Mouse (Mus musculus): Measurements from ENCODE around the gene Prss34. TPM values are rescaled to one million over a fixed set of nuclear protein-coding genes. Genes with fewer than 3 reads are reported as not detected.

Prss34 gene
- polyA plus RNA-seq, 1 experiment from 2014 or later = not detected

DNA sequence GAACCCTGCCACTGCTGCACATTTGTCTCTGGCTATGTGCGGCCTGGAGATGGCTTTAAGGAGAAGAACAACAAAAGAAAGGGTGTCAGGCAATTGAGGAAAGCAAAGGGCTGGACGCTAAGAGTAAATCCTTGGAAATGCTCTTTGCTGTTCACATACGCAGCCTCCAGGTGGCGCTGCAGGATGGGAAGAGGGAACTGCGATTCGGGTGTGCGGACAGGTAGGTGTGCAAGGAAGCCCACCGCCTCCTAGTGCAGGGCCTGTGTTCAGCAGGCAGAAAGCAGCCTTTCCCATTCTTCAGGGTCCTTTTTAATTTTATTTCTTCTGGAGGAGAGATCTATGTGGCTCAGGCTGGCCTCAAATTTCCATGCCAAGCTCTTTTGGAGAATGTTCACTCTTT is 35.7 kb downstream of the Prss34 start:
- H3K9me3 ChIP-seq (replicated peaks) = no peaks in the 10 kb centered on the region
- WGBS = 4% methylated on average over 8 of the region's 8 CpGs
- H3K36me3 ChIP-seq = no peaks in the 10 kb centered on the region
- H3K4me3 ChIP-seq = no peak overlapping the region
- peaks cover 4% of the 10 kb centered on the region; the same call in 1 of the 2 replicates for H3K4me1 ChIP-seq
- H3K27me3 ChIP-seq (ENCODE audit: low read depth, poor library complexity, severe bottlenecking) = peaks cover 9% of the 10 kb centered on the region; the same call in 1 of the 2 replicates
- H3K27ac ChIP-seq = no peak overlapping the region
- DNase-seq (ENCODE audit: low spot score) = peak; percentile 86

DNA sequence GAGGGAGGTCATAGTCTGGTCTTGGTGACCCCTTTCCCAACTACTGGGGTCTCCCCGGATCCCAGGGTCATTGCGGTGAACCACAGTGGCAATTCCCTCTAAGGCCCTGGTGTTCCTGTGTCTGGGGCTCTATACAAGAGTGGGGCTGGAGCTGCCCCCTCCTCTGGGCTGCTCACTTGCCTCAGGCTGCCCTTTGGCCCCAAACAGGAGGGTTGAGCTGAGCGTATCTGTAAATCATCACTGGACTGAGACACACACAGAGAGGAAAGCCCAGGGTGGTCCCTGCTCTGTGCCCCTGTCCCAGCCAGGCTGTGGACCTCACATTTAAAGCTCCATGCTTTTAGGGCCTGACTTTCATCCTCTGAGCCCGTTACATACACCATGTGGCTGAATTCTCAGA is 40.0 kb downstream of the Prss34 start:
- no peak for DNase-seq (ENCODE audit: low spot score)
- WGBS = 82% methylated on average over 4 of the region's 4 CpGs
- H3K36me3 ChIP-seq = no peaks in the 10 kb centered on the region
- no peak overlapping the region for H3K4me3 ChIP-seq
- H3K9me3 ChIP-seq (replicated peaks) = no peaks in the 10 kb centered on the region
- H3K27ac ChIP-seq = no peak overlapping the region
- H3K4me1 ChIP-seq = peaks cover 4% of the 10 kb centered on the region; the same call in 1 of the 2 replicates
- peaks cover 6% of the 10 kb centered on the region; the same call in 1 of the 2 replicates for H3K27me3 ChIP-seq (ENCODE audit: low read depth, poor library complexity, severe bottlenecking)

DNA sequence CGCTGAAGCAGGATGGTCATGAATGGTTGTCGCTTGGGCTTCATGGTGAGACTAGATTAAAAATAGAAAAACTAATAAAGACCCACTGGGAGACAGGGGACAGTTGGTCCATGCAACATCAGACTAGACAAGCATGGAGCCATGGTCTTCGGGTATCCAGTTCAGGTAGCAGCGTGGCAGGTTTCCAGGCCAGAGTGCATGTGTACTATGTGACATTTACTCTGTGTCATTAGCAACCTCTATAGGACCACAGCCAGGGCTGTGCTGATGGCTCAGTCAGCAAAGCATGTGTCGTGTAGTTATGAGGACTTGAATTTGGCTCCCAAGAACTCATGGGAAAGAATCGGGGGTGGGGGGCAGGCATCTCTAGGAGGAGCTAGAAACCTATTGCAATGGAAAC is 41.8 kb downstream of the Prss34 start:
- no peak for DNase-seq (ENCODE audit: low spot score)
- Histone ChIP-seq H3K36me3 (no peaks in the 10 kb centered on the region), H3K4me1 (peaks cover 4% of the 10 kb centered on the region; the same call in 1 of the 2 replicates), H3K27me3 (ENCODE audit: low read depth, poor library complexity, severe bottlenecking) (no peaks in the 10 kb centered on the region), H3K9me3 (replicated peaks) (no peaks in the 10 kb centered on the region), H3K4me3 (no peak overlapping the region), H3K27ac (no peak overlapping the region)
- 92% methylated on average over 6 of the region's 6 CpGs for WGBS

DNA sequence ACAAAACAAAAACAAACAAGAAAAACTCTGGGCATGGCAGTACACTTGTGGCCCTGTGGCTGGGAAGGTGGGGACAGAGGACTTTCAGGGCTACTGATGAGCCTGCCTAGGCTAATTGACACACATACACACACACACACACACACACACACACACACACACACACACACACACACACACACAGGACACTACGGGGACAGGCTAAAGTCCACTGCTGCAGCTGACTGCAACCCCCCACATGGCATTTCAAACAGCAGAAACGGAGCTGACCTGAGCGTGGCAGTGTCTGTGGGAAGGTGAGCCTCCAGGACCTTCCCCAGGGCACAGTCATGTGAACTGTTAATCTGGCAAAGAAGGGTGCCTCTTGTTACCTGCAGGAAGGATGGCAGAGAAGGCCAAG is 43.3 kb downstream of the Prss34 start:
- 64% methylated on average over 3 of the region's 3 CpGs for WGBS
- H3K9me3 ChIP-seq (replicated peaks) = no peaks in the 10 kb centered on the region
- peaks cover 4% of the 10 kb centered on the region; the same call in 1 of the 2 replicates for H3K4me1 ChIP-seq

DNA sequence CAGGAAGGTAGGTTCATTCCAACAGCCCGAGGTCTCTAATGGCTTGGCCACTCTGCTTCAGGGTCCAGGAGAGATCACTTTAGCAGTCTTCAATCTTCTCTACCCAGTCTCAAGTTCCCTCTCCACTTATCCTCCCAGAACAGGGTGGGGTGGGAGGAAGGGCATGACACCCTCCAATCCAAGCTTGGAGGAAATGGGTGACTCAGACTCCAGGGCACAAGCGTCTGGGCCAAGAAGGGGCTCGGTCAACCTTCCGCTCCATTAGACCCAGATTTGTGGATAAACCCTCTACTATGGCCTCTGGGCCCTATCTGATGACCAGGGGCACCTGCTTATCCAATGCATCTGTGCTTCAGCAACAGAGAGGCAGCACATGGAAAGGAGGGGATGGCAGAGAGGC is 47.3 kb downstream of the Prss34 start, which contains the start of gene Tpsab1:
Gene Tpsab1, minus strand, starts transcription at position 101 of the 400 bp plus-strand sequence.
- WGBS = 91% methylated on average over 4 of the region's 4 CpGs
- H3K27me3 ChIP-seq (ENCODE audit: low read depth, poor library complexity, severe bottlenecking) = no peaks in the 10 kb centered on the region
- H3K4me1 ChIP-seq = no peaks in the 10 kb centered on the region
- H3K4me3 ChIP-seq = no peak within 1 kb of the TSS
- no peak within 1 kb of the TSS for H3K27ac ChIP-seq
- no peak for DNase-seq (ENCODE audit: low spot score)
- no peaks in the 10 kb centered on the region for H3K9me3 ChIP-seq (replicated peaks)
- H3K36me3 ChIP-seq = no peaks in the 10 kb centered on the region

More for the DNA sequence above, 43.3 kb downstream of the Prss34 start:
- Histone ChIP-seq H3K36me3 (no peaks in the 10 kb centered on the region), H3K4me3 (no peak overlapping the region), H3K27me3 (ENCODE audit: low read depth, poor library complexity, severe bottlenecking) (no peaks in the 10 kb centered on the region), H3K27ac (no peak overlapping the region)
- no peak for DNase-seq (ENCODE audit: low spot score)

Other genes with a start within 250 kb of the Prss34 start
- gene Tmem204, start 214.8 kb upstream of the Prss34 start, polyA plus RNA-seq (2016; fragmentation: Nextera tagmentation; extraction: Ambion mirVana) = 11.3 and 15.3 TPM in 2 replicates
- 60.6 and 60.7 TPM in 2 replicates for gene Telo2, start 182.4 kb upstream of the Prss34 start, polyA plus RNA-seq (2016; fragmentation: Nextera tagmentation; extraction: Ambion mirVana)
- gene Ptx4, start 177.6 kb upstream of the Prss34 start, polyA plus RNA-seq (2016; fragmentation: Nextera tagmentation; extraction: Ambion mirVana) = 0.18 and 0.23 TPM in 2 replicates
- gene Clcn7, start 165.0 kb upstream of the Prss34 start, polyA plus RNA-seq (2016; fragmentation: Nextera tagmentation; extraction: Ambion mirVana) = 21.3 and 26.5 TPM in 2 replicates
- gene Ccdc154, start 135.9 kb upstream of the Prss34 start, polyA plus RNA-seq (2016; fragmentation: Nextera tagmentation; extraction: Ambion mirVana) = not detected in 2 replicates
- not detected in 2 replicates for gene Gm38655, start 122.9 kb upstream of the Prss34 start, polyA plus RNA-seq (2016; fragmentation: Nextera tagmentation; extraction: Ambion mirVana)
- gene BC003965, start 113.8 kb upstream of the Prss34 start, polyA plus RNA-seq (2016; fragmentation: Nextera tagmentation; extraction: Ambion mirVana) = 36.0 and 38.5 TPM in 2 replicates
- 9.1 and 10.0 TPM in 2 replicates for gene Unkl, start 110.0 kb upstream of the Prss34 start, polyA plus RNA-seq (2016; fragmentation: Nextera tagmentation; extraction: Ambion mirVana)
- 34.6 and 35.0 TPM in 2 replicates for gene Gnptg, start 58.3 kb upstream of the Prss34 start, polyA plus RNA-seq (2016; fragmentation: Nextera tagmentation; extraction: Ambion mirVana)
- 74.6 and 76.6 TPM in 2 replicates for gene Tsr3, start 58.2 kb upstream of the Prss34 start, polyA plus RNA-seq (2016; fragmentation: Nextera tagmentation; extraction: Ambion mirVana)
- gene Baiap3, start 42.0 kb upstream of the Prss34 start, polyA plus RNA-seq (2016; fragmentation: Nextera tagmentation; extraction: Ambion mirVana) = 0.49 and 0.93 TPM in 2 replicates
- gene Ube2i, start 23.8 kb upstream of the Prss34 start, polyA plus RNA-seq (2016; fragmentation: Nextera tagmentation; extraction: Ambion mirVana) = 974 and 998 TPM in 2 replicates
- not detected in 2 replicates for gene Prss28, start 10.3 kb downstream of the Prss34 start, polyA plus RNA-seq (2016; fragmentation: Nextera tagmentation; extraction: Ambion mirVana)
- gene Prss29, start 20.3 kb downstream of the Prss34 start, polyA plus RNA-seq (2016; fragmentation: Nextera tagmentation; extraction: Ambion mirVana) = not detected in 2 replicates
- not detected in 2 replicates for gene Tpsab1, start 47.2 kb downstream of the Prss34 start, polyA plus RNA-seq (2016; fragmentation: Nextera tagmentation; extraction: Ambion mirVana)
- not detected in 2 replicates for gene Tpsb2, start 67.9 kb downstream of the Prss34 start, polyA plus RNA-seq (2016; fragmentation: Nextera tagmentation; extraction: Ambion mirVana)
- gene Tpsg1, start 70.9 kb downstream of the Prss34 start, polyA plus RNA-seq (2016; fragmentation: Nextera tagmentation; extraction: Ambion mirVana) = not detected in 2 replicates
- 1.8 and 3.2 TPM in 2 replicates for gene Cacna1h, start 135.4 kb downstream of the Prss34 start, polyA plus RNA-seq (2016; fragmentation: Nextera tagmentation; extraction: Ambion mirVana)
- not detected in 2 replicates for gene Tekt4, start 156.2 kb downstream of the Prss34 start, polyA plus RNA-seq (2016; fragmentation: Nextera tagmentation; extraction: Ambion mirVana)
- 0.20 TPM in 1 of 2 replicates, not detected in the other for gene Sstr5, start 198.9 kb downstream of the Prss34 start, polyA plus RNA-seq (2016; fragmentation: Nextera tagmentation; extraction: Ambion mirVana)

Data from limb, embryonic 10.5 days (tissue).